Mouse (Mus musculus) adrenal gland, postnatal 25 days (tissue): ENCODE results near the gene Strn4. TPM values are rescaled to one million over a fixed set of nuclear protein-coding genes. Genes with fewer than 3 reads are reported as not detected.

Experiments
- DNase-seq: peaks from one replicate; pipeline ENCODE4 v3.0.0; 2021; ENCODE audit warnings: mixed read lengths
- total RNA-seq: library from RNA; stranded (reverse); gene quantifications from 2 replicates; pipeline ENCODE4 v1.2.3, GENCODE M21; 2021

The Strn4 gene
- total RNA-seq, 1 experiment from 2014 or later: 73.7 TPM

GRCm38 (mm10) chr7:16841561-16842560 lies 26.2 kb downstream of the Strn4 start:
- DNase-seq: no peak

- peak; percentile 91 for DNase-seq
Observed at GRCm38 (mm10) chr7:16842645-16843063, 27.0 kb downstream of the Strn4 start, which contains the start of gene Prkd2. TSS of gene Prkd2 (plus strand) at chr7:16842902.

- DNase-seq: no peak
Observed at GRCm38 (mm10) chr7:16843441-16844171, 27.9 kb downstream of the Strn4 start.

GRCm38 (mm10) chr7:16844696-16845071 lies 29.0 kb downstream of the Strn4 start:
- DNase-seq: no peak

GRCm38 (mm10) chr7:16845072-16845819 lies 29.6 kb downstream of the Strn4 start:
- DNase-seq: no peak

- DNase-seq: no peak
Observed at GRCm38 (mm10) chr7:16845820-16846167, 30.1 kb downstream of the Strn4 start.

- DNase-seq: no peak
Observed at GRCm38 (mm10) chr7:16846775-16847174, 31.1 kb downstream of the Strn4 start.

- DNase-seq: no peak
Observed at GRCm38 (mm10) chr7:16847507-16847906, 31.8 kb downstream of the Strn4 start.

- DNase-seq: peak; percentile 50
Observed at GRCm38 (mm10) chr7:16848579-16848978, 32.9 kb downstream of the Strn4 start.

- no peak for DNase-seq
Observed at GRCm38 (mm10) chr7:16851636-16852035, 35.9 kb downstream of the Strn4 start.

- no peak for DNase-seq
Observed at GRCm38 (mm10) chr7:16853302-16853831, 37.7 kb downstream of the Strn4 start.

- DNase-seq: peak; percentile 54
Observed at GRCm38 (mm10) chr7:16858336-16858735, 42.6 kb downstream of the Strn4 start.

GRCm38 (mm10) chr7:16859902-16860651 lies 44.4 kb downstream of the Strn4 start:
- DNase-seq: peak; percentile 51

GRCm38 (mm10) chr7:16867488-16867887 lies 51.8 kb downstream of the Strn4 start:
- no peak for DNase-seq

GRCm38 (mm10) chr7:16869497-16869896 lies 53.8 kb downstream of the Strn4 start:
- peak; percentile 51 for DNase-seq

- no peak for DNase-seq
Observed at GRCm38 (mm10) chr7:16871600-16871999, 55.9 kb downstream of the Strn4 start.

GRCm38 (mm10) chr7:16872478-16872877 lies 56.8 kb downstream of the Strn4 start:
- DNase-seq: no peak

- DNase-seq: no peak
Observed at GRCm38 (mm10) chr7:16873392-16873791, 57.7 kb downstream of the Strn4 start.

GRCm38 (mm10) chr7:16874190-16874589 lies 58.5 kb downstream of the Strn4 start:
- peak; percentile 82 for DNase-seq

GRCm38 (mm10) chr7:16874756-16875309 lies 59.1 kb downstream of the Strn4 start:
- DNase-seq: peak; percentile 97

- DNase-seq: no peak
Observed at GRCm38 (mm10) chr7:16875310-16875325, 59.4 kb downstream of the Strn4 start, which contains the start of gene Dact3. TSS of gene Dact3 (plus strand) at chr7:16875317.

GRCm38 (mm10) chr7:16875326-16875725 lies 59.6 kb downstream of the Strn4 start:
- no peak for DNase-seq
